Mouse (Mus musculus) cortical plate, adult 2 months (tissue): ENCODE results near the gene Nfib.

Experiments used
- CTCF ChIP-seq: fragments of 200-500 bp; IDR thresholded peaks from 2 replicates; pipeline ENCODE4 v1.5.1; 2011; ENCODE audit warnings: mild to moderate bottlenecking, control low read depth, low read length; ENCODE audit not compliant: insufficient read depth; ENCODE audit errors: extremely low read depth
- POLR2A ChIP-seq: fragments of 200-500 bp; IDR thresholded peaks from 2 replicates; pipeline ENCODE4 v1.6.1; 2011; ENCODE audit warnings: mild to moderate bottlenecking, low read length, control low read depth; ENCODE audit not compliant: insufficient read depth; ENCODE audit errors: extremely low read depth

DNA sequence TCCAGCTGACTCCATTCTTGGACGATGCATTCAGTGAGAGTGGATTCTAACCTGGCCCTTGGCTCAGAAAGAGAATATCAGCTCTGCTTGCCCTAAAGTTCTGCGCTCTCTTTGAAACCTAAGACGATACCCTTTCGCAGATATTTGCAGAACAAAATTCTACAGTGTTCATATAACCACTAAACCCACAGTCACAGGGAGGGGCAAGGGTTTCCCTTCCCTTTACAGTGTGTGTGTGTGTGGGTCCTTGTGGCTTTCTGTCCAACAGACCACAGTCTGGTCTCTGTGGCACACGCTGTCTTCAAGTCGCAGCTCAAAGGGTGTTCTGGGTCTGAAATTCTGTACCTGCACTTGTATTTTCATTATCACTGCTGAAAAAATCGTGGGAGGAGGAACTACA, 416.0 kb downstream of the Nfib start:
- TF ChIP-seq CTCF, result no peak
- no peak for TF ChIP-seq POLR2A
